Mouse (Mus musculus) liver, embryonic 16.5 days (tissue): ENCODE measurements at regions not wholly inside any gene's neighbourhood (a gene's known extent, or its start where the extent isn't known, plus 50 kb on each side); places are given as distances from the start of the nearest gene placed in this dataset.

ENCODE experiments used
- ATAC-seq: fragments of 200-750 bp; cut with Nextera tagmentation; 2 replicates; pipeline ENCODE4 v1.8.0; 2017; ENCODE audit warnings: low read depth, mild to moderate bottlenecking, moderate number of reproducible peaks, moderate library complexity
- H3K27ac ChIP-seq: fragments of 300-500 bp; sonication (generic); 2 replicates; pipeline ENCODE4 v1.5.1; 2014; ENCODE audit warnings: mild to moderate bottlenecking, low read length
- H3K27me3 ChIP-seq: fragments of 300-500 bp; sonication (generic); 2 replicates; pipeline ENCODE4 v1.6.1; 2014; ENCODE audit warnings: low read depth, low read length, mixed read lengths; ENCODE audit not compliant: control insufficient read depth, insufficient read depth
- H3K36me3 ChIP-seq: fragments of 300-500 bp; sonication (generic); 2 replicates; pipeline ENCODE4 v1.6.1; 2014; ENCODE audit warnings: mild to moderate bottlenecking; ENCODE audit not compliant: control insufficient read depth, insufficient read depth
- H3K4me1 ChIP-seq: fragments of 300-500 bp; sonication (generic); 2 replicates; pipeline ENCODE4 v1.6.1; 2014; ENCODE audit warnings: low read depth, low read length, mixed read lengths; ENCODE audit not compliant: control insufficient read depth
- H3K4me2 ChIP-seq: fragments of 300-500 bp; sonication (generic); 2 replicates; pipeline ENCODE4 v1.6.1; 2014; ENCODE audit warnings: low read depth, low read length, mixed read lengths
- H3K4me3 ChIP-seq: fragments of 300-500 bp; sonication (generic); 2 replicates; pipeline ENCODE4 v1.5.1; 2014; ENCODE audit warnings: low read depth, mild to moderate bottlenecking, low read length
- H3K9ac ChIP-seq: fragments of 300-500 bp; sonication (generic); 2 replicates; pipeline ENCODE4 v1.6.1; 2014; ENCODE audit warnings: low read depth, low read length
- H3K9me3 ChIP-seq: fragments of 300-500 bp; sonication (generic); replicated peaks from 2 replicates; pipeline ENCODE4 v1.6.1; 2016; ENCODE audit warnings: low read length; ENCODE audit not compliant: control insufficient read depth
- WGBS: fragments of 180-500 bp; shearing (Covaris S2); extraction: QIAGEN DNeasy Blood & Tissue Kit; methylation state at CpG from one replicate; pipeline ENCODE4 v1.1.7; 2014; ENCODE audit not compliant: insufficient replicate concordance; 5-methylcytosine and 5-hydroxymethylcytosine counted together

DNA sequence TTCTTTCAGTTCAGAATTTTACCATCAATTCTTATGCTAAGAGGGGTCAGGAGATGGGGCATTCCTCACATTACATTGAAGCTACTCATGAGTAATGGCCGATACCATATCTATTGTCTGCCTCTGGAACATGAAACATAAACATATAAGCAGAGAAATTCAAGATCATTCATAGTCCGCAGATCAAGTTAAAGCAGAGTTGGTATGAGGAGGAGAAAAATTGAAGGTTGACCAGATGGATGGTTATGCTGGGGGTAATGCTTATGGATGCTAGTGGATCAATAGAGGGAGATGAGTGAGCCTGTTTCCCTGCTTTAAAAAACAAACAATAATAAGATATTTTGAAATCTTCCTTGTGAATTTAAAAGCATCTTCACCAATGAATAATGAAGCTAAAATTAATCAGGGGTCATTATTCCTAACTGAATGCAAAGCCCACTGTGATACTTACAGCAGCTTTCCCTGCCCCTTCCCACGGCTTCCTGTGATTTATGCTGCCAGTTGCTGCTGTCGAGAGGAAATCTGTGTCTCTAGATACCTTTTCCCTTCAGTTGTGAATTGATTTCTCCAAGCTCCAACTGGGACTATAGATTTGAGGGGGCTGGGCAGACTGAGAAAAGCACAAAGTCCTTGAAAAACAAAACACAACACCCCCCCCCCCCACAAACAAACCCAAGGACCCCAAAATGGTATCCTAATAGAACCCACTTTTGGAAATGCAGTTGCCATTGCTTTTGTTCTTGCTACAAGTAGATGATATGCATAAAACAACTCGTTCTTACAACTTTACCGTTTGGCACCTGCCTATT is 203.1 kb upstream of the Ubash3b start:
- Histone ChIP-seq H3K27me3 (no peaks in the 10 kb centered on the region), H3K36me3 (no peaks in the 10 kb centered on the region), H3K4me3 (no peak overlapping the region), H3K9ac (no peak overlapping the region), H3K4me1 (no peaks in the 10 kb centered on the region), H3K9me3 (no peaks in the 10 kb centered on the region), H3K4me2 (no peak overlapping the region), H3K27ac (no peak overlapping the region)
- WGBS = 36% methylated on average over 6 of the region's 6 CpGs
- no peak for ATAC-seq

GRCm38 (mm10) chr9:41360356-41360755 is 198.9 kb upstream of the Ubash3b start:
- no peaks in the 10 kb centered on the region for H3K36me3 ChIP-seq
- no peaks in the 10 kb centered on the region for H3K9me3 ChIP-seq
- no peak overlapping the region for H3K4me3 ChIP-seq
- H3K9ac ChIP-seq = no peak overlapping the region
- no peaks in the 10 kb centered on the region for H3K4me1 ChIP-seq
- no peak overlapping the region for H3K4me2 ChIP-seq
- ATAC-seq = no peak
- H3K27ac ChIP-seq = no peak overlapping the region
- WGBS = 48% methylated on average over 5 of the region's 5 CpGs
- no peaks in the 10 kb centered on the region for H3K27me3 ChIP-seq

DNA sequence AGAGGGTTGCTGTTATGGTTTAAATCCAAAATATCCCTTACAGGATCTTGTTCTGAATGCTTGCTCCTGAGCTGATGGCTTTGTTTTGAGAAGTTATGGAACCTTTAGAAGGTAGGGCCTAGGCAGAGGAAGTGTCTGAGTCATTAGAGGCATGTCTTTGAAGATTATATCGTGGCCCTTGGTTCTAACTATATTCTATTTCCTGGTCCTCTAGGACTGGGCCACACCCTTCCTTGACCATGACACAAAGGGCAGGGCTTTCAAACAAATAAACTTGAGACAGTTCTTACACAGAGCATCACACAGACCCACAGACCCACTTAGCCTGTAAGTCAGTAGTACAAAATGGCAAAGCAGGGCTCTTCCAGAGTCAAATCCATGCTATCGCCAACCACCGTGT is 197.8 kb upstream of the Ubash3b start:
- no peak overlapping the region for H3K9ac ChIP-seq
- 70% methylated on average over 3 of the region's 3 CpGs for WGBS
- H3K4me2 ChIP-seq = no peak overlapping the region
- H3K27ac ChIP-seq = no peak overlapping the region
- H3K9me3 ChIP-seq = no peaks in the 10 kb centered on the region
- H3K27me3 ChIP-seq = no peaks in the 10 kb centered on the region
- no peaks in the 10 kb centered on the region for H3K36me3 ChIP-seq
- ATAC-seq = no peak
- H3K4me3 ChIP-seq = no peak overlapping the region
- no peaks in the 10 kb centered on the region for H3K4me1 ChIP-seq

DNA sequence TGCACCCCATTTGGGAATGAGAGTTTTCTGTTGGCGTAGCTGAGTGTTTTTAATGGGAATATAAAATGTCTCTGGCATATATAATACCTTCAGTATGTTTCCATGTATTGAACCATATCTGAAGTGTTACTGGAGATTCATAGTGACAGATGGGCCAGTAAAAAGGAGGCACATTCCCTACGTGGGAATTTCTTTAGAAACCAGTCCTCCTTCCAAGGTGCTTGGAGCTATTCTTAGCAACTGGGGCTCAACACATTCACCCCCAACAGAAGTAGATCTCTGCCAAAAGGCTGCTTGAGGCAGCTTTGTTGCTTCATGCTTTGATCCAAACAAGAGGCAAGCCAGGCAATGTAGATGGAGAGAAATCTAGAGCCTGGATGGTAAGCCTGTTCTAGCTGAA is 183.8 kb upstream of the Ubash3b start:
- Histone ChIP-seq H3K4me1 (no peaks in the 10 kb centered on the region), H3K4me2 (no peak overlapping the region), H3K9ac (no peak overlapping the region), H3K9me3 (no peaks in the 10 kb centered on the region), H3K36me3 (no peaks in the 10 kb centered on the region), H3K27ac (no peak overlapping the region), H3K27me3 (no peaks in the 10 kb centered on the region), H3K4me3 (no peak overlapping the region)
- 48% methylated on average over 2 of the region's 2 CpGs for WGBS
- no peak for ATAC-seq

- no peak overlapping the region for H3K4me2 ChIP-seq
- H3K36me3 ChIP-seq = no peaks in the 10 kb centered on the region
- no peaks in the 10 kb centered on the region for H3K27me3 ChIP-seq
- no peaks in the 10 kb centered on the region for H3K4me1 ChIP-seq
- no peak overlapping the region for H3K4me3 ChIP-seq
- WGBS = 44% methylated on average over 2 of the region's 2 CpGs
- ATAC-seq = no peak
- no peak overlapping the region for H3K9ac ChIP-seq
- H3K9me3 ChIP-seq = no peaks in the 10 kb centered on the region
- H3K27ac ChIP-seq = no peak overlapping the region
Measured at GRCm38 (mm10) chr9:41337375-41337774, 175.9 kb upstream of the Ubash3b start.

GRCm38 (mm10) chr9:41336801-41337200 is 175.3 kb upstream of the Ubash3b start:
- WGBS = 49% methylated on average over 6 of the region's 6 CpGs
- Histone ChIP-seq H3K4me1 (no peaks in the 10 kb centered on the region), H3K4me3 (no peak overlapping the region), H3K4me2 (no peak overlapping the region), H3K36me3 (no peaks in the 10 kb centered on the region), H3K9me3 (no peaks in the 10 kb centered on the region), H3K9ac (no peak overlapping the region), H3K27ac (no peak overlapping the region), H3K27me3 (no peaks in the 10 kb centered on the region)
- ATAC-seq = no peak

DNA sequence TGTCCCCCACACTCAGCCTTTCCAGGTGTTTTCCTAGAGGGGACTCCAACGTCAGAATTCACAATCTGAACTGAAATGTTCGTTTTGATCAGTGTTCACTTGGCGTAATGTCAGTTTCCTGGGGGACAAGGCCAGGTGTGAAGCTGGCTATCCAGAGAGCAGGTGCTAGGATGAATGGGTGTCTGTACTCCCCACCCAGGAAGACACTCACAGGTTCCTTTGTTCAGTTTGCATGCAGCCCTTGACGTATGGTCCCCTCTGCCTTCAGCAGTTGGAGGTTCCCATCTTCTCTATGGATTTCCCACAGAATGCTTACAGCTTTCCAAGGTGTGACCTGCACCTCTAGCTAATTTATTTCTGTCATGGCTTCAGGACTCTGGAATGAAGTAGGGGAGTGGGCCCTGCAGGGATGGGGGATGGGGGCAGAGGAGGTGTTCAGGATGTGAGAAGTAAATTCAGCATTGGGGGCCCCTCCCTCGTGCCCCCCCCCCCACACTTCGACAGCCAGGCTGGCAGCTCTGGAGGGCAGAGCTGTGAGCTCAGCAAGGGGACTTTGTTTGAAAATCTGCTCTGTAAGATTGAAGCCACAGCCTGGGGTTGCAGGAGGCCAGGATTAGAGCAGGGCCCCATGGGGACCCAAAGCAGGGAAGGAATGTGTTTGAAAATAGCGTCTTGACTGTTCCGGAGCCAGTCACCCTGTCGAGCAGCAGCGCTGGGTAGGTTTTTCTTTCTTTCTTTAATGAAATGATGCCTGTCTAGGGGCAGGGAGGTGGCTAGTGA is 173.2 kb upstream of the Ubash3b start:
- Histone ChIP-seq H3K9me3 (no peaks in the 10 kb centered on the region), H3K9ac (no peak overlapping the region), H3K4me3 (no peak overlapping the region), H3K4me1 (no peaks in the 10 kb centered on the region), H3K27ac (no peak overlapping the region), H3K36me3 (no peaks in the 10 kb centered on the region), H3K4me2 (no peak overlapping the region), H3K27me3 (no peaks in the 10 kb centered on the region)
- ATAC-seq = no peak
- 33% methylated on average over 10 of the region's 10 CpGs for WGBS

- no peaks in the 10 kb centered on the region for H3K4me1 ChIP-seq
- no peak overlapping the region for H3K4me2 ChIP-seq
- H3K27ac ChIP-seq = no peak overlapping the region
- H3K4me3 ChIP-seq = no peak overlapping the region
- no peaks in the 10 kb centered on the region for H3K9me3 ChIP-seq
- H3K36me3 ChIP-seq = no peaks in the 10 kb centered on the region
- ATAC-seq = no peak
- H3K27me3 ChIP-seq = no peaks in the 10 kb centered on the region
- H3K9ac ChIP-seq = no peak overlapping the region
- WGBS = 71% methylated on average over 1 of the region's 1 CpGs
Measured at GRCm38 (mm10) chr9:41333526-41333925, 172.0 kb upstream of the Ubash3b start.

DNA sequence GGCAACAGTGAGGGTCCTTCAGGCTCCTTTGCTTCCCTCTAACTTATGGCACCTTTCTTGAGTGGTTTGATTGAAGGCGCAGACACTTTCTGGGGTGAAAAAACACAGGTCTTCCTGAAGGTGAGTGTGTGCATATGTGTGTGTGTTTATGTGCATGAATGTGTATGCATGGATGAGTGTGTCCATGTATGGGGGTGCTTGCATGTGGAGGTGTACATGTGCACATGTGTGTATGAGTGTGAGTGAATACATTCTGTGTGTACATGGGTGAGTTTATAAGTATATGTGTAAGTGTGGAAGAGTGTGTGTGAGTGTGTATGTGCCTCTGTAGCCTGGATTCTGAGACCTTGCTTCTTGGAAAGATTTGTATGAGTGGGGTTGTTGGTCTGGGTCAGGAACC is 167.5 kb upstream of the Ubash3b start:
- Histone ChIP-seq H3K9me3 (no peaks in the 10 kb centered on the region), H3K4me3 (no peak overlapping the region), H3K27me3 (no peaks in the 10 kb centered on the region), H3K36me3 (no peaks in the 10 kb centered on the region), H3K4me1 (no peaks in the 10 kb centered on the region), H3K9ac (no peak overlapping the region), H3K27ac (no peak overlapping the region), H3K4me2 (no peak overlapping the region)
- 74% methylated on average over 1 of the region's 1 CpGs for WGBS
- ATAC-seq = no peak
